In the genomic region with DNA sequence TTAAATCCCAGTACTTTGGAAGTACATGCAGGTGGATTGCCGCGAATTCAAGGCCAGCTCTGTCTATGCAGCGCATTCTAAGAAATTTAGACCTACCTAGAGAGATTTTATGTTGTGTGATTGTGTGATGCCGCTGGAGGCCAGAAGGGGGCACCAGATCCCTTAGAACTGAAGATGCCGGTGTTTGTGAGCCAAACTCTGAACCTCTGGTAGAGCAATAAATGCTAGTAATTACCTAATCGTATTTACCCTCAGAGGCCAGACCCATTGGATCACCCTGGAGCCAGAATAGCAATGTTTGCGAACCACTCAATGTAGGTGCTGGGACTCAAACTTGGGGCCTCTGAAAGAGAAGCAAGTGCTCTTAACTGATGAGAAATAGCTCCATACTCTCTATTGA, we compare ENCODE assay signal across 9 mouse cellular contexts. TPM values are rescaled to one million over a fixed set of nuclear protein-coding genes. Genes with fewer than 3 reads are reported as not detected.
DNase-seq lines count a peak whose midpoint lies in the region; ATAC-seq and TF ChIP-seq lines count a peak whose summit lies in the region.
"Had no signal": no experiment of that assay in that cellular context is flagged by ENCODE, and none has a peak within 500 bp of the region (broad histone marks: within the 10 kb centered on the region; RNA-seq: fewer than 3 reads in every experiment).

No protein-coding gene starts in this region.

- no peaks in the 10 kb centered on the region for H3K36me3 ChIP-seq in CH12.LX (replicated peaks in 1 of 2; ENCODE audit: control insufficient read depth in 1 of 2, insufficient read depth in 1 of 2, low read length in 1 of 2)
- H3K36me3 ChIP-seq in kidney, postnatal 0 days (ENCODE audit: insufficient read depth, low read length): no peaks in the 10 kb centered on the region
- no peaks in the 10 kb centered on the region for H3K36me3 ChIP-seq in liver, embryonic 16.5 days (ENCODE audit: control insufficient read depth, insufficient read depth)
- H3K36me3 ChIP-seq: heart, embryonic 13.5 days had no signal

- 0 out of 2 replicates have a peak, but pooled peaks have one; percentile 38 for ATAC-seq in kidney, postnatal 0 days (replicated peaks; ENCODE audit: low FRiP score, low read depth)
- ATAC-seq in liver, embryonic 16.5 days (ENCODE audit: low read depth): peak; percentile 30; the same call in 1 of the 2 replicates

- no peaks in the 10 kb centered on the region; a peak in 1 of 4 replicates for H3K4me1 ChIP-seq in CH12.LX (ENCODE audit: control insufficient read depth in 1 of 2, insufficient read depth in 2 of 2)
- H3K4me1 ChIP-seq in kidney, postnatal 0 days (replicated peaks; ENCODE audit: insufficient read depth, low read length): no peaks in the 10 kb centered on the region
- peaks cover 4% of the 10 kb centered on the region for H3K4me1 ChIP-seq in liver, embryonic 16.5 days (ENCODE audit: control insufficient read depth, low read depth, low read length)
- H3K4me1 ChIP-seq: heart, embryonic 13.5 days had no signal

- H3K9ac ChIP-seq in CH12.LX (ENCODE audit: insufficient read depth, low read depth): no peak overlapping the region
- H3K9ac ChIP-seq in kidney, postnatal 0 days (ENCODE audit: low read depth, low read length): no peak overlapping the region
- H3K9ac ChIP-seq in liver, embryonic 16.5 days (ENCODE audit: low read depth, low read length): no peak overlapping the region
- H3K9ac ChIP-seq: heart, embryonic 13.5 days had no signal

- TF ChIP-seq POLR2A in CH12.LX (IDR thresholded peaks at IDR 0.05; ENCODE audit: low read depth, low read length): no peak

- dilution Hi-C loops in CH12.LX (cut with MboI; ENCODE audit: extremely low pct_ligation_motif_present, extremely low pct_unique_long_range_greater_than_20kb, low sequenced_read_pairs): no loop called here

- no peak overlapping the region for H3K27ac ChIP-seq in CH12.LX (ENCODE audit: insufficient read depth, low read depth)
- no peak overlapping the region for H3K27ac ChIP-seq in kidney, postnatal 0 days
- H3K27ac ChIP-seq in liver, embryonic 16.5 days (ENCODE audit: low read length): no peak overlapping the region
- H3K27ac ChIP-seq: heart, embryonic 13.5 days had no signal

- no peak overlapping the region for H3K4me3 ChIP-seq in CH12.LX (replicated peaks in 1 of 3; ENCODE audit: low read depth in 2 of 3, low read length in 2 of 3, poor library complexity in 1 of 3)
- H3K4me3 ChIP-seq in kidney, postnatal 0 days (replicated peaks; ENCODE audit: low read depth, low read length): no peak overlapping the region
- no peak overlapping the region for H3K4me3 ChIP-seq in liver, embryonic 16.5 days (ENCODE audit: low read depth, low read length)
- H3K4me3 ChIP-seq: heart, embryonic 13.5 days had no signal

- no peaks in the 10 kb centered on the region for H3K79me2 ChIP-seq in CH12.LX (replicated peaks; ENCODE audit: control insufficient read depth, extremely low read depth, insufficient read depth, poor library complexity, severe bottlenecking)

- 19% methylated on average over 7 of the region's 7 CpGs for WGBS in kidney, postnatal 0 days
- 17% methylated on average over 7 of the region's 7 CpGs for WGBS in liver, embryonic 16.5 days (ENCODE audit: insufficient replicate concordance)

- peak; percentile 86 to 89 for TF ChIP-seq CTCF in CH12.LX (conservative IDR thresholded peaks at IDR 0.05 in 1 of 2, IDR thresholded peaks at IDR 0.05 in 1 of 2; ENCODE audit: low read depth in 2 of 2, low read length in 2 of 2)
- TF ChIP-seq CTCF in kidney, postnatal 0 days (IDR thresholded peaks at IDR 0.05; ENCODE audit: low read depth): peak; percentile 87

- H3K9me3 ChIP-seq in CH12.LX (replicated peaks; ENCODE audit: low read length): no peaks in the 10 kb centered on the region
- H3K9me3 ChIP-seq in kidney, postnatal 0 days (replicated peaks; ENCODE audit: low read length): no peaks in the 10 kb centered on the region
- no peaks in the 10 kb centered on the region for H3K9me3 ChIP-seq in liver, embryonic 16.5 days (replicated peaks; ENCODE audit: control insufficient read depth, low read length)
- H3K9me3 ChIP-seq: heart, embryonic 13.5 days had no signal

- DNase-seq in 3134 (ENCODE audit: extremely low read depth, insufficient read length, low spot score): peak; percentile 32
- DNase-seq in CH12.LX (ENCODE audit: extremely low read depth): peak; percentile 73
- DNase-seq in c-Kit-positive CD71-negative TER-119-negative erythroid progenitor cells, embryonic 14.5 days (ENCODE audit: low read depth): peak; percentile 78
- DNase-seq in frontal cortex, adult 2 months (ENCODE audit: extremely low spot score in 1 of 2, low spot score in 1 of 2): peak; percentile 46 to 85
- DNase-seq in kidney, postnatal 0 days (ENCODE audit: low spot score): peak; percentile 79
- DNase-seq in retina, postnatal 1 day: peak; percentile 74
- DNase-seq in thymus, postnatal 4 days: peak; percentile 87

- H3K27me3 ChIP-seq in CH12.LX (replicated peaks): no peaks in the 10 kb centered on the region
- H3K27me3 ChIP-seq in kidney, postnatal 0 days (ENCODE audit: insufficient read depth, low read length): no peaks in the 10 kb centered on the region
- no peaks in the 10 kb centered on the region for H3K27me3 ChIP-seq in liver, embryonic 16.5 days (ENCODE audit: control insufficient read depth, insufficient read depth, low read depth, low read length)
- H3K27me3 ChIP-seq: heart, embryonic 13.5 days had no signal

- H3K4me2 ChIP-seq in CH12.LX (ENCODE audit: insufficient read depth, low read depth, poor library complexity, severe bottlenecking): peak overlapping the region; percentile 78; the same call in 1 of the 2 replicates
- H3K4me2 ChIP-seq in kidney, postnatal 0 days (ENCODE audit: low read length): no peak overlapping the region
- no peak overlapping the region for H3K4me2 ChIP-seq in liver, embryonic 16.5 days (ENCODE audit: low read depth, low read length)
- H3K4me2 ChIP-seq: heart, embryonic 13.5 days had no signal

- peak; percentile 79 for TF ChIP-seq RAD21 in CH12.LX (IDR thresholded peaks at IDR 0.05; ENCODE audit: low read depth, low read length)

- TF ChIP-seq EP300 in CH12.LX (IDR thresholded peaks at IDR 0.05; ENCODE audit: low read length): no peak

- in situ Hi-C loops in CH12.LX (cut with MboI; ENCODE audit: low pct_ligation_motif_present, low pct_unique_long_range_greater_than_20kb, low sequenced_read_pairs): loop anchor here (25.0 kb wide), 1 partner anchor 435 kb away; no protein-coding TSS in a partner anchor

TF ChIP-seq in CH12.LX, 34 proteins besides CTCF, POLR2A, EP300 and RAD21:
- TF ChIP-seq ZC3H11A (IDR thresholded peaks at IDR 0.05; ENCODE audit: low read depth, low read length) (no peak), NRF1 (IDR thresholded peaks at IDR 0.05; ENCODE audit: low read depth, low read length) (no peak), SMC3 (IDR thresholded peaks at IDR 0.05; ENCODE audit: low read depth, low read length) (peak; percentile 63)

RNA-seq across cellular contexts. Expression of a gene that starts 11.4 kb away (rescaled TPM):
- total RNA-seq in CH12.LX (2012; rRNA removed) (105 and 110 TPM in 2 replicates), CH12.LX (2014; rRNA removed) (111 and 130 TPM in 2 replicates)
- 98.9 and 114 TPM in 2 replicates for polyA plus RNA-seq in CH12.LX (2012; ENCODE audit: insufficient read length, low read depth)
- 34.0 and 36.6 TPM in 2 replicates for polyA plus RNA-seq in frontal cortex, adult 2 months (2012; rRNA removed)
- polyA plus RNA-seq in kidney, postnatal 0 days (2015; fragmentation: Nextera tagmentation; extraction: Ambion mirVana): 228 and 241 TPM in 2 replicates
- polyA plus RNA-seq in liver, embryonic 16.5 days (2015; fragmentation: Nextera tagmentation; extraction: Ambion mirVana): 212 and 230 TPM in 2 replicates

RNA-seq across cellular contexts. Expression of a gene that starts 12.2 kb away (rescaled TPM):
- total RNA-seq in CH12.LX (2012; rRNA removed) (6.6 and 6.7 TPM in 2 replicates), CH12.LX (2014; rRNA removed) (6.5 and 7.8 TPM in 2 replicates)
- polyA plus RNA-seq in CH12.LX (2012; ENCODE audit: insufficient read length, low read depth): 4.7 and 5.2 TPM in 2 replicates
- polyA plus RNA-seq in frontal cortex, adult 2 months (2012; rRNA removed): 20.3 and 24.4 TPM in 2 replicates
- 19.1 and 21.7 TPM in 2 replicates for polyA plus RNA-seq in kidney, postnatal 0 days (2015; fragmentation: Nextera tagmentation; extraction: Ambion mirVana)
- 29.6 and 31.7 TPM in 2 replicates for polyA plus RNA-seq in liver, embryonic 16.5 days (2015; fragmentation: Nextera tagmentation; extraction: Ambion mirVana)

RNA-seq across cellular contexts. Expression of a gene that starts 21.6 kb away (rescaled TPM):
- total RNA-seq in CH12.LX (2012; rRNA removed): 1.5 and 2.5 TPM in 2 replicates
- total RNA-seq in CH12.LX (2014; rRNA removed): 0.50 and 0.59 TPM in 2 replicates
- polyA plus RNA-seq in CH12.LX (2012; ENCODE audit: insufficient read length, low read depth): 0.90 and 2.2 TPM in 2 replicates
- polyA plus RNA-seq in frontal cortex, adult 2 months (2012; rRNA removed): 8.7 and 13.3 TPM in 2 replicates
- 45.6 and 50.1 TPM in 2 replicates for polyA plus RNA-seq in kidney, postnatal 0 days (2015; fragmentation: Nextera tagmentation; extraction: Ambion mirVana)
- polyA plus RNA-seq in liver, embryonic 16.5 days (2015; fragmentation: Nextera tagmentation; extraction: Ambion mirVana): 54.9 and 62.8 TPM in 2 replicates

RNA-seq across cellular contexts. Expression of a gene that starts 35.1 kb away (rescaled TPM):
- 51.0 and 63.2 TPM in 2 replicates for total RNA-seq in CH12.LX (2012; rRNA removed)
- 64.0 and 83.2 TPM in 2 replicates for total RNA-seq in CH12.LX (2014; rRNA removed)
- polyA plus RNA-seq in CH12.LX (2012; ENCODE audit: insufficient read length, low read depth): 73.7 and 88.7 TPM in 2 replicates
- polyA plus RNA-seq in frontal cortex, adult 2 months (2012; rRNA removed): 87.6 and 99.4 TPM in 2 replicates
- 150 and 164 TPM in 2 replicates for polyA plus RNA-seq in kidney, postnatal 0 days (2015; fragmentation: Nextera tagmentation; extraction: Ambion mirVana)
- 86.5 and 91.9 TPM in 2 replicates for polyA plus RNA-seq in liver, embryonic 16.5 days (2015; fragmentation: Nextera tagmentation; extraction: Ambion mirVana)

RNA-seq across cellular contexts. Expression of a gene that starts 37.5 kb away (rescaled TPM):
- total RNA-seq in CH12.LX (2012; rRNA removed) (166 and 274 TPM in 2 replicates), CH12.LX (2014; rRNA removed) (218 and 232 TPM in 2 replicates)
- 429 and 456 TPM in 2 replicates for polyA plus RNA-seq in CH12.LX (2012; ENCODE audit: insufficient read length, low read depth)
- 221 and 223 TPM in 2 replicates for polyA plus RNA-seq in frontal cortex, adult 2 months (2012; rRNA removed)
- polyA plus RNA-seq in kidney, postnatal 0 days (2015; fragmentation: Nextera tagmentation; extraction: Ambion mirVana): 320 and 335 TPM in 2 replicates
- 124 and 131 TPM in 2 replicates for polyA plus RNA-seq in liver, embryonic 16.5 days (2015; fragmentation: Nextera tagmentation; extraction: Ambion mirVana)

Comparison
In these comparisons a context has a peak if more than half of its experiments do, and no peak if none do; other contexts are left out.
1. DNase-seq: peak in every context shown above with its lines; median percentile 87 in thymus, postnatal 4 days; 79 in kidney, postnatal 0 days; 78 in c-Kit-positive CD71-negative TER-119-negative erythroid progenitor cells, embryonic 14.5 days; 74 in retina, postnatal 1 day; 73 in CH12.LX; 66 in frontal cortex, adult 2 months; 32 in 3134.